Mouse (Mus musculus): Measurements from ENCODE around the gene Ankrd22. TPM values are rescaled to one million over a fixed set of nuclear protein-coding genes. Genes with fewer than 3 reads are reported as not detected.
"Not testable (repeated sequence)": the region's sequence is repeated elsewhere in the genome, so short reads cannot be mapped to it uniquely, and the experiment has no call there.

Ankrd22 gene
- 0.11 TPM in 1 of 2 replicates, not detected in the other for total RNA-seq (2021)
- long read RNA-seq, experiment 1: 0 reads
- long read RNA-seq, experiment 2: 0 reads

DNA sequence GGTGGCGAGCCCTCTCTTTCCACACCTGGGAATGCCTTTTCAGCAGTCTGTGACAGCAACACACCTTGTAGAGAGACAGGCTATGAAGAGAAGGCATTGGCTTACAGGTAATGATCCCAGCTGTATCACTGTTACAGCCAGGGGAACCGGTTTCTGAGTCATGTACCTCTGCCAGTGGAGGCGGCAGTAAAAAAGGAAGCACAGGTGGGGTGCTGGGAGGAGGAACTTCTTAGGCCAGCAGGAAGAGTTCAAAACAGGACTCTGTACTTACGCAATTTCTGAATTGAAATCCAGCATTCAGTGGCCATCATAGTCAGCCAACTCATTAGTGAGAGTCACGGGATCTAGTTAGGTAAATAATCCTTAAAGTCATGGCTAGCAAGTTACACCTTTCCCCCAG lies at the start of gene Ankrd22:
Ankrd22 (minus strand) TSS at position 163 of the 400 bp plus-strand sequence.
- DNase-seq: no peak

DNA sequence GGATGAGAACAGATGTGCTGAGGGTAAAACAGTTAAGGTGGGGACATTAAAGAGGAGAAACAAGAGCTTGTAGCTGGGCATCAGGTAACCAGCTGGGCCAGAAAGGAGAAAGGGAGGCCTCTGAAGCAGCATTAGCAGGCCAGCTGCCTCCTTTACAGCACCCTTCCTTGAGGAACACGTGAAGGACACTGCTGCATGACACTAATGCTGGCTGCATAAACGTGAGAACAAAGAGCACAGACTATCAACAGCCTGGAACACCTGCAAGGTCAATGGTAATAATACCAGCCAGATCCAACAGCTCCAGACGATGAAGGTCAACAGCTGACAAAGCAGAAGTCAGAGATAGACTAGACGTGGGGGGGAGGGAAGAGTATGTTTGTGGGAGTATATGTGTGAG lies 48.3 kb upstream of the Ankrd22 start:
- DNase-seq: peak; percentile 20

- DNase-seq: no peak
Observed at GRCm38 (mm10) chr19:34213251-34213645, 47.4 kb upstream of the Ankrd22 start.

- no peak for DNase-seq
Observed at GRCm38 (mm10) chr19:34212489-34213250, 46.8 kb upstream of the Ankrd22 start.

DNA sequence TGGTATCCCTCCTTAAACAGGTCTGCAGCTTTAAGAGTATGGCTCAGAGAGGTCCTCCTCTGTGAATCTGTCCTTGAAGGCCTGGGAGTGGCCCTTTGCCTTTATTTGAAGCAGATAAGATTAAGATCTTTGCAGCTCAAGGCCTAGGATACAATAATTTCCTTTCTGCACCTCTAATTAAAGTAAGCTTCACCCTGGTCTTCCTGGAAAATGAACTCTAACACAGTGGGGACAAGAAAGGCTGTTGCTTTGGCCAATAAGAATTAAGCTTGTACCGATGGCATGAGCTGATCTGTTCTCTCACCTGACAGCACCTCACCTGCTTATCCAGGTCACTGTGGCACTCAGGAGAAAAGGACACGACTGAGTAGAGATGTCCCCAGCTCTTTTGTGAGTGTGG lies 45.0 kb upstream of the Ankrd22 start:
- DNase-seq: no peak

- no peak for DNase-seq
Observed at GRCm38 (mm10) chr19:34209930-34210581, 44.2 kb upstream of the Ankrd22 start.

GRCm38 (mm10) chr19:34209031-34209430 lies 43.2 kb upstream of the Ankrd22 start:
- DNase-seq: no peak

DNA sequence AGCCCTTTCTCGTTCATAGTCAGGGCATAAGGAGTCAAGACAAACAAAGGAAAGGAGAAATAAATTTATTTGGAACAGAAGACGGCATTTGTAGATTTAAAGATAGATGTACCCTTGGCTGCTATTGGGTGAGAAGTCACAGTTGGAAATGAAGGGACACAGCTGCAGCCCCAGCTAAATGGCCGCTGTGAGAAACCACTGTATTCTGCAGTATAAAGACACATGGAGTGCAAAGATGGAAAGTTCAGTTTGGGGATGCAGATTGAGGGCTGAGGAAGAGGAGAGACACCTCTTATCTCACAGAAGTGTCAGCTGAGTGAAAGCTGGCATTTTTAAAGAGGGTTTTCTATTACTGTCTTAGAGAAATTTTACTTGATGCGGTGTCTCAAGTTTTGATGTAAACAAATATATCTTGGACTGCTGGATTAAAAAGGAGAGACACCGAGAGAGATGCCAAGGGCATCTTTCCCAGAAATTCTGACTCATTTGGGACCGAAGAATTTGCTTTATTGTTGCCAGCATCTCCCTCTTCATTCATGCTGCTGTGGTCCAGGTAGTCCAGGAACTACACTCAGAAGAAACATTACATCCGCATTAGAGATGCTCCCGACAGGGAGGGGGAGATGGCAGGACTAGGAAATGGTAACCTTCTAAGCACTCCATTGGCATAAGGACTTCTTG lies 41.0 kb upstream of the Ankrd22 start:
- DNase-seq: no peak

DNA sequence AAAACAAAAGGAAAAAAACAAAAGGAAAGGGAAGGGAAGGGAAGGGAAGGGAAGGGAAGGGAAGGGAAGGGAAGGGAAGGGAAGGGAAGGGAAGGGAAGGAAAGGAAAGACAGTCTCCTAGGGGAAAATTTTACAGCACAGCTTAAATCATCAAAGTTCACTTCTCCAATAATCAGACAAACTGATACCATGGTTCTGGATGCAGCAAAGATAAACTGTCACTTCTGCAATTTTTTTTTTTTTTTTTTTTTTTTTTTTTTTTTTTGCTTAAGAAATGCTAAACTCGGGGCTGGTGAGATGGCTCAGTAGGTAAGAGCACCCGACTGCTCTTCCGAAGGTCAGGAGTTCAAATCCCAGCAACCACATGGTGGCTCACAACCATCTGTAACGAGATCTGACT lies 40.3 kb upstream of the Ankrd22 start:
- not testable (repeated sequence) for DNase-seq

DNA sequence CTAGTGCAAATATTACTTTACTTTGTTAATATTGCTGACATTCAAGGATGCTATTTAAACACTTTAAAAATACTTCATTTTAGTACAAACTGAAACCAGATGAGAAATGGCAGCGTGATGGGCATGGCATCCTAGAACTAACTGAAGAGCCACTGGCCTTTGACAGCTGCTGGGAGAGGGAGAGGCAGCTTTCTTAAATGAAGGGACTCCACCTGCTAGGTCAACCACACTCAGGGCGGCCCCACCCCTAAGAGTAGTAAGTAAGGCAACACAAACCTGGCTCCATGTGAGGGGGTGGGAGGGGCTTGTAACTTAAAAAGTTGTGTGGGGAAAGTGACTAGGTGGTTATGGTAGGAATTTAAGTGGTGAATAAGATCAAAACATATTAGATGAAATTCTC lies 36.8 kb upstream of the Ankrd22 start:
- no peak for DNase-seq

- DNase-seq: no peak
Observed at GRCm38 (mm10) chr19:34199488-34199887, 33.6 kb upstream of the Ankrd22 start.

DNA sequence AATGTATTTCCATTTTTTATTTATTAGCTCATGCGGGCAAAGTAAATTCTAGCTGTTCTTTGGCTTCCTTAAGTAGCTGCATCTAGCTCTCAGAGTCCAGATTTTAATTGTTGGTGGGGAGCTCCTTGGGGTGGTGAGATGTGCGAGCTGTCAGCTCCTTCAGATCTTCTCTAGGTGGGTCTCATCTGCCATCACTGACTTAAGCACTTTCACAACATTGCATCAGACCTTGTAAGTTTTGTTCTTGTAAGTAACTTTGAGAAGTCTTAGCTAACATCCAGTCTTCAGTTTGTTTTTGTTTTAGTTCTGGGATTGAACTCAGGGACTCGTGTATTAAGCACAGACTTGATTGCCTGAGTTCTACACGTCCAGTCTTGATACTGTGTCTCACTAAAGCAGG lies 33.0 kb upstream of the Ankrd22 start:
- DNase-seq: no peak

DNA sequence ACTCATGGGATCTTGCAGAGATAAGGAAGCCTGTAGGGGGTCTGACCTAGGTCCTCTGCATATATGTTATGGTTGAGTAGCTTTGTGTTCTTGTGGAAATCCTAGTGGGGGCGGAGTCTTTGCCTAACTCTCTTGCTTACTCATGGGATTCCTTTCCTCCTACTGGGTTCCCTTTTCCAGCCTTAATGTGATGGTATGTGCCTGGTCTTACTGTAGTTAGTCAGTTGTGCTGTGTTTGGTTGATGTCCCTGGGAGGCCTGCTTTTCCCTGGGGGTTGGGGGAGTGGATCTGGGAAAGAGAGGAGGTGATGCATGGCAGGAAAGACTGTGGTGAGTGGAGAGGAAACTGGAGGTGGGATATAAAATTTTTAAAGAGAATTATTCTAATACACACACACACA lies 32.2 kb upstream of the Ankrd22 start:
- DNase-seq: no peak

DNA sequence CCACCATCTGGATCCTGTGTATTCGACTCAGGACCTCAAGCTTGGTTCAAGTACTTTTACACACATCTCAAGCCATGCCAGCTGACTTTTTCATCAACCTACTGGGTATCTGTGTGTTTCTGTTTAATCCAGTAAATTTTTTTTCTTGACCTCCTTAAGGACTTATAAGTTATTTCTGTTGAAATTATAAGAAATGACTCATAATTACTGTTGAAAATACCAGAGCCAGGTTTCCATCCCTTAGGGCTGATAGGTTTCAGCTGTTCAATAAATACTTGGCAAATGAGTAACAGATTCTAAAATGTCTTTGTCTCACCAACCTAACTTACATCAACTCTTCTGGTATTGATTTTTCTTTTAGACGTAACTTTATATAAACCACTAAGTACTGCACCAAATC lies 29.2 kb upstream of the Ankrd22 start:
- DNase-seq: no peak

- no peak for DNase-seq
Observed at GRCm38 (mm10) chr19:34194132-34194745, 28.4 kb upstream of the Ankrd22 start.

- DNase-seq: no peak
Observed at GRCm38 (mm10) chr19:34193683-34194082, 27.8 kb upstream of the Ankrd22 start.

DNA sequence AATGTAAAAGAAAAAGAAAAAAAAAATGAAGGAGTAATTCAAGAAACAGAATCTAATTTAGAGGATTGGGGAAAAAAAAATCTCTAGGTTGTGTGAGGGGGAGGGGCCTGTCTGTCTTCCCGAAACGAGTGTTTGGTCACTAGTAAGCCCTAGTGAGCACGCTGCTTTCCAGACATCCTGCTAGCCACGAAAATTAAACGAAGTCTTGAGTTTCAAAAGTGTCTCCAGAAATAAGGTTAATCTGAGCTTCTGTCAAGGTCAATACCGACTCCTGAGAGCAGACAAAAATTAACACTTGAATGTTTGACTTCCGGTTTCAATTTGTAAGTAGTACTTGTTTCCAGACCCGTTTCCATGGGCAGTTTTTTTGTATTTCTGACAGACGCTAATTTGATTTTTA lies 27.3 kb upstream of the Ankrd22 start:
- peak; percentile 57 for DNase-seq

DNA sequence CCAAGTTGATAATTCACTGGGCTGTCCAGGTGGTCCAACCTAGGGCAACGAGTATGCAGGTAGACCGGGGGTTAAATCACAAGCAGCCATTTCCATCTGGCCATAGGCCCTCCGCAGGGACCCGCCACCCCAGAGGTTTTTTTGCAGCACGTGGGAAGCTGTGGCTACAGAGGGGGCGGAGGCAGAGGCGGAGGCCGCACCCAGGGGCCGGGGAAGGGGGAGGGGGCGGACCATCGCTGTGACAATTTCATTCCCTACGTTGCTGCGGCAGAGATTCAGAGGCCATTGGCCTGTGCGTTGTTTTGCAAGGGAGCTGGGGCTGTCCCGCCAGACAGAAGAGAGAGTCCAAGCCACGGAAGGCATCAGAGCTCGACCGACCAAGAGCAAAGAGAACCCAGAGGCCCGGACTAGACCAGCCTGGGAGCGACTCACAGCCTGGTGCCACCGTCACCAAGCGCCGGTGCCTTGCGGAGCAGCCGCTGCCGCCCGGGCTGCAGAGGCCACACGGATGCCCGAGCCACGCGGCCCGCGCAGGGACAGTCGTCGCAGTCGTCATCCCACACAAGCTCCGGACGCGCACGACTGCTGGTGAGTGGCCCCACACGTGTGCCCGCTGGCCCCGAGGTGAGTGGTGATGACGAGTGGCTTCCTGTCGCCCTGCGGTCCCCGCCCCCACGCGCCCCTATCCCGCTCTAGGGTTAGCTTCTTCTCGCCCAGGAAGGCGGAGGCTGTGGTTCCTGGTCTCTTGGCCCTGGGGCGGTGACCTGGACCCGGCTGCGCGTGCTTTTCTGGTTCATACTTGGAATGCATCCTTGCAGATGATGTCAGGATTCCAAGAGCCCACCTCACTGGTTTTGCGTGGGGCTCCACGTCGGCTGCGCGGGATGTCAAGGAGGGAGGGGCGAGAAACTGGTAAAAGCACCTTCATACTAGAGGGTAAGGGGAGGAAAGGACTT lies 26.4 kb upstream of the Ankrd22 start, which contains the start of gene Stambpl1:
Stambpl1 (plus strand) TSS at position 222 of the 956 bp plus-strand sequence.
- DNase-seq: peak; percentile 86

DNA sequence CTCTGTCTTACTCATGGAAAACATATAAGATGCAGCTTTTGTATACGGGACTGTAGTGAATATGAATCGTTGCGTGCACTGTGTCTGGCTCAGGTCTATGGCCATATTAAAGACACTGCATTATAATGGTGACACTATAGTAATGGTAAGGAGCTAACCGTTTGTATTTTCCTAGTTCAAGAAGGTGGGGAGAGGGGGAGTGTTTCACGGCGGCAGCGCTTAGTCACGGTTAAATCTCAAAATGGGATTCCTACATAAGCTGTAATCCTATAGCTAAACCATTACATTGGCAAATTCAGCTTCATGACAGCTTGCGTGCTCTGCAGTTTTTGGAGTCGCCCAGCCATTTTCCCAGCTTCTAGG lies 25.8 kb upstream of the Ankrd22 start:
- no peak for DNase-seq

- no peak for DNase-seq
Observed at GRCm38 (mm10) chr19:34186845-34187244, 21.0 kb upstream of the Ankrd22 start.

GRCm38 (mm10) chr19:34182490-34182889 lies 16.6 kb upstream of the Ankrd22 start:
- no peak for DNase-seq

DNA sequence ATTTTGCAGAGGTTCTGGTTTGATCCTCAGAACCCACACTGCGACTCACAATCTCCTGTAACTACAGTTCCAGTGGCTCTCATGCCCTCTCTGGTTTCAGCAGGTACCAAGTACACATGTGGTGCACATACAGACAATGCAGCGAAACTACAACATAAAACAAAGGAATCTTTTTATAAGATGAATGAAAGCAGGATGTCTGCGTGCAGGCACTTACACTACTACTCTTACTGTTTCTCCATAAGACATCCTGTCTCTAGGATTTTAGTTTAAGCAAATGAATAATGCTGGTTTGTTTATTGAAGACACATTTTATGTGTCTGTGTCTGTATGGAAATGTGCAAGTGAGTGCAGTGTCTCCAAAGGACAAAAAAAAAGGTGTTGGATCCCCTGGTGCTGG lies 15.4 kb upstream of the Ankrd22 start:
- no peak for DNase-seq

Measured in adrenal gland, postnatal 14 days (tissue).